Mouse (Mus musculus): Measurements from ENCODE around the gene Casp2. TPM values are rescaled to one million over a fixed set of nuclear protein-coding genes. Genes with fewer than 3 reads are reported as not detected.

Casp2 gene
- polyA plus RNA-seq (2014; fragmentation: Nextera tagmentation; extraction: Ambion mirVana) = 73.6 and 79.4 TPM in 2 replicates

DNA sequence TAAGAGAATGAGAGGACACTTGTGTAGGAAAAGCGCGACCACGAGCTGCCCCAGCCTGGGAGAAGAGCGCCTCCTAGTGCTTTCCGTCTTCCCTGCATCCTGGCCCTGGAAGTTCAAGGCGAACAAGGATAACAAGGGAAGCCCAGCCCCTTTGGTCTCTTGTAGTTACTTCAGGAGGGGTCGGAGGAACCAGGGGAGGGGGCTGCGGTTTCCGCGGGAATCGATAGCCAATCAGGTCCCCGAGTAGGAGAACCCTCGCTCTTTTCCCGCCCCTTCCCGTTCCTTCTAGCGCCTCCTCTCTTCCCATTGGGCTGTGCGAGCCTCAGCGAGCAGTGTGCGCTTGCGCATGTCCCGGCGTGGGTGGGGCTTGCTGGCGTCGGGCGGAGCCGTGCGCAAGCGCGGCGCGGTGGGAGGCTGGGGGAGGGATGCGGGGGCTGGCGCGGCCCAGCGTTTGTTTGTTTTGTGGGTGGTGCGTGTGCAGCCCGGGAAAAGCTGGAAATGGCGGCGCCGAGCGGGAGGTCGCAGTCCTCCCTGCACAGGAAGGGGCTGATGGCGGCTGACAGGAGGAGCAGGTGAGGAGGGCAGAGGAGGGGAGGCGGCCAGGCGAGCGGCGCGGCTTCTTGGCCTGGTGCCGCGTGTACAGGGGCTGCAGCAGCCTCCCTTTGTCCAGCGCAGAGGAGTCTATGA, at the start of gene Casp2:
Casp2 (plus strand) TSS at position 360 of the 687 bp plus-strand sequence.
- DNase-seq (ENCODE audit: low spot score) (peak; percentile 99), ATAC-seq (replicated peaks; ENCODE audit: insufficient number of reproducible peaks, low FRiP score, low TSS enrichment, low read depth) (peak; percentile 100)
- Histone ChIP-seq H3K27ac (replicated peaks; ENCODE audit: low read depth, low read length) (peak within 1 kb of the TSS; percentile 83), H3K36me3 (replicated peaks; ENCODE audit: control insufficient read depth, insufficient read depth, low read depth, low read length) (peaks cover 5% of the 10 kb centered on the region), H3K9me3 (replicated peaks; ENCODE audit: control insufficient read depth, low read length) (no peaks in the 10 kb centered on the region), H3K4me2 (ENCODE audit: low read depth, low read length) (peak within 1 kb of the TSS; percentile 81), H3K4me3 (ENCODE audit: low read depth, low read length) (peak within 1 kb of the TSS; percentile 70), H3K27me3 (ENCODE audit: control insufficient read depth, insufficient read depth, low read length) (no peaks in the 10 kb centered on the region), H3K4me1 (ENCODE audit: control insufficient read depth, insufficient read depth, low read length) (no peaks in the 10 kb centered on the region), H3K9ac (replicated peaks; ENCODE audit: low read length) (peak within 1 kb of the TSS; percentile 94)
- WGBS = under 1% methylated on average over 42 of the region's 51 CpGs

DNA sequence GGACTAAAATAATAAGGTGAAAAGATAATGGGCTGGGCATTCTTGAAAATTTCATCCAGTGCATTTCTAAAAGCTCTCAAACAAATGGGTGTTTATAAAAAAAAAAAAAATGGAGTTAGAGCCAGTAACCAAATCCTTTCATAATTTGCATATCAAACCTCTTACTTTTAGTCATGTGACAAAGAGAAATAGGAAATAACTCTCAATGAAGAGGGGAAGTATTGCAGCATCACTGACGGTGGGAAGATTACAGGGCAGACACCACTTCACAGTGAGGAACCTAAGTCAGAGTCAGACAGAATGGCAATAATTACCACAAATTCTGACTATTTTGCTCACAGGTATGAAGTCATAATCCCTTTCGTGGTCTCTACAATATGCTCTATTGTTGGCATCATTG, 49.8 kb upstream of the Casp2 start, which contains the start of gene Tas2r144:
Tas2r144 (plus strand) TSS at position 301 of the 400 bp plus-strand sequence.
- H3K9ac ChIP-seq (replicated peaks; ENCODE audit: low read length) = no peak within 1 kb of the TSS
- 76% methylated on average over 2 of the region's 2 CpGs for WGBS
- H3K9me3 ChIP-seq (replicated peaks; ENCODE audit: control insufficient read depth, low read length) = no peaks in the 10 kb centered on the region
- ATAC-seq (replicated peaks; ENCODE audit: insufficient number of reproducible peaks, low FRiP score, low TSS enrichment, low read depth) (no peak), DNase-seq (ENCODE audit: low spot score) (no peak)
- no peaks in the 10 kb centered on the region for H3K4me1 ChIP-seq (ENCODE audit: control insufficient read depth, insufficient read depth, low read length)
- no peaks in the 10 kb centered on the region for H3K36me3 ChIP-seq (replicated peaks; ENCODE audit: control insufficient read depth, insufficient read depth, low read depth, low read length)
- no peaks in the 10 kb centered on the region for H3K27me3 ChIP-seq (ENCODE audit: control insufficient read depth, insufficient read depth, low read length)
- H3K4me3 ChIP-seq (ENCODE audit: low read depth, low read length) = no peak within 1 kb of the TSS
- H3K4me2 ChIP-seq (ENCODE audit: low read depth, low read length) = no peak within 1 kb of the TSS
- no peak within 1 kb of the TSS for H3K27ac ChIP-seq (replicated peaks; ENCODE audit: low read depth, low read length)

DNA sequence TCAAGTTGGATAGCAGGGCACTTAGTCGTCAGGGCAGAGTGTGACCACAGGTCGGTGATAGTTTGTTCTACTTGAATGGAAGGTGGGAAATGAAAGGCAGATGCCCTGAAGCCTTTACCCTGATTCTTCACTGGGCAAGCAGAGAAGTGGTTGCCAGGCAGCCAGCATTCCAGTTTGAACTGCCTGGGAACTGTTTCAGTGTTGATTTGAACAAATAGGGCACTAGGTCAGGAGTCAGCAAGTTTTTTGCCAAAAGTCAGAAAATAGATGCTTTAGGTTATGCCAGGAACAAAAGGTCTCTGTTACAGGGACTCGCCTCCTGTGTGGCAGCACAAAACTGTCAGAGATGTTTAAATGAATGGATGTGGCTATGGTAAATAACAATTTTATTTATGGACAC, 42.5 kb upstream of the Casp2 start:
- H3K27me3 ChIP-seq (ENCODE audit: control insufficient read depth, insufficient read depth, low read length) = no peaks in the 10 kb centered on the region
- H3K36me3 ChIP-seq (replicated peaks; ENCODE audit: control insufficient read depth, insufficient read depth, low read depth, low read length) = no peaks in the 10 kb centered on the region
- H3K4me3 ChIP-seq (ENCODE audit: low read depth, low read length) = no peak overlapping the region
- no peak overlapping the region for H3K9ac ChIP-seq (replicated peaks; ENCODE audit: low read length)
- H3K4me1 ChIP-seq (ENCODE audit: control insufficient read depth, insufficient read depth, low read length) = no peaks in the 10 kb centered on the region
- WGBS = 30% methylated on average over 3 of the region's 3 CpGs
- H3K9me3 ChIP-seq (replicated peaks; ENCODE audit: control insufficient read depth, low read length) = no peaks in the 10 kb centered on the region
- DNase-seq (ENCODE audit: low spot score) (no peak), ATAC-seq (replicated peaks; ENCODE audit: insufficient number of reproducible peaks, low FRiP score, low TSS enrichment, low read depth) (no peak)
- H3K4me2 ChIP-seq (ENCODE audit: low read depth, low read length) = no peak overlapping the region
- H3K27ac ChIP-seq (replicated peaks; ENCODE audit: low read depth, low read length) = no peak overlapping the region

DNA sequence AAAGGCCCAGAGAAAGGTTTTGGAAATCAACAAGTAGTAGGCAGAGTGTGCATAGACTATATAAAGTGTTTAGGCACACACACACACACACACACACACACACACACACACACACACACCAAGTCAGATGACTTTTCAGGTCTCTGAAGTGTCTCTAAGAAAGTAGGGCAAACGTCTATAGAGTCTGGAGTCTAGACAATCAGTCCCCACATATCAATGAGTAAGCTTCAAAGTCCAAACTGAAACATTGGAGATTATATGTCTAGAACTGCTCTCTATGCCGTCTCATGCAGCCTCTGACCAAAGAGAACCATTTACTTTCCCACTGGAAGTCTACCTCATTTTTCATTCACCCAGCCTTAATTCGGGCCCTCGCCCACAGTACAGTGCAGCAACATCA, 39.7 kb upstream of the Casp2 start:
- no peaks in the 10 kb centered on the region for H3K36me3 ChIP-seq (replicated peaks; ENCODE audit: control insufficient read depth, insufficient read depth, low read depth, low read length)

DNA sequence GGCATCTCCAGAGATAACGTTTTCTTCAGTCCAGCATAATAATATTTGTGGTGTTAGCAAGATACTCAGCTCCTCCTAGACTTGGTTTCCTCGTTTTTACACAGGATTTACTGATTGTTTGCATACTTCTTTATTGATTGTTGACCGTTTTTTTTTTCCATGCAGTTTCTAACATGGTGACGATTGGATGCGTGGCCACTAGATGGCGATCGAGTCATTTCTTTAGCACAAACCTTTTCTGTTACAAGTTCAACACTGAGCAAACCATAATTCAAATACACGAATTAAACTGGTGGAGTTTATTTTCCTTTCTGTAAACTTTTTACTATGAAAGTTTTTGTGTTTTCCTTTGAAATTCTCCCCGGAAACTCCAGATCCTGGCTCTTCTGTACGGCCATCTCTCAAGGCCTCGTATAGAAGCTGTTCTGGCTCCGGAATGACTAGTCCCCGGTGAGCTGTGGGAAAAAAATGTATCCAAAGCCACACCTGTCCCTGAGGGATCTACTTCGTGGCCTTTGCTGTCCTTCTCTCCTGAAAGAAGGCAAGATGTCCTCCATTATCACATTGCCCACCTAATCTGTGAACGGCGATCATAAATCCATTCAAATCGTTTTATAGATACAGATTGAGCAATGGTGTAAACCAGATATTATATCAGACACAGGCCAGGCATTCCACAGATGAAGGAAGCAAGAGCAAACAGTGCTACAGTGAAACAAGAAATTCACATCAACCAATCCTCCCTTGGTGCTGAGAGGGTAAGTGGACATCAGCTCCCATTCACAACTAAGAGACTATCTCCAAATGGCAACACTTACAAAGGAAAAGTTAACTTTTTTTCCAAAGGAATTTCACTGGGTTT, 37.3 kb upstream of the Casp2 start:
- Histone ChIP-seq H3K27me3 (ENCODE audit: control insufficient read depth, insufficient read depth, low read length) (no peaks in the 10 kb centered on the region), H3K9me3 (replicated peaks; ENCODE audit: control insufficient read depth, low read length) (no peaks in the 10 kb centered on the region), H3K36me3 (replicated peaks; ENCODE audit: control insufficient read depth, insufficient read depth, low read depth, low read length) (no peaks in the 10 kb centered on the region), H3K4me2 (ENCODE audit: low read depth, low read length) (no peak overlapping the region), H3K4me3 (ENCODE audit: low read depth, low read length) (no peak overlapping the region), H3K27ac (replicated peaks; ENCODE audit: low read depth, low read length) (no peak overlapping the region), H3K9ac (replicated peaks; ENCODE audit: low read length) (no peak overlapping the region), H3K4me1 (ENCODE audit: control insufficient read depth, insufficient read depth, low read length) (no peaks in the 10 kb centered on the region)
- 35% methylated on average over 17 of the region's 17 CpGs for WGBS
- DNase-seq (ENCODE audit: low spot score) (peak; percentile 82), ATAC-seq (replicated peaks; ENCODE audit: insufficient number of reproducible peaks, low FRiP score, low TSS enrichment, low read depth) (no peak)

More for the DNA sequence above, 39.7 kb upstream of the Casp2 start:
- Histone ChIP-seq H3K27me3 (ENCODE audit: control insufficient read depth, insufficient read depth, low read length) (no peaks in the 10 kb centered on the region), H3K9me3 (replicated peaks; ENCODE audit: control insufficient read depth, low read length) (no peaks in the 10 kb centered on the region), H3K27ac (replicated peaks; ENCODE audit: low read depth, low read length) (no peak overlapping the region), H3K4me3 (ENCODE audit: low read depth, low read length) (no peak overlapping the region), H3K4me1 (ENCODE audit: control insufficient read depth, insufficient read depth, low read length) (no peaks in the 10 kb centered on the region), H3K9ac (replicated peaks; ENCODE audit: low read length) (no peak overlapping the region), H3K4me2 (ENCODE audit: low read depth, low read length) (no peak overlapping the region)
- ATAC-seq (replicated peaks; ENCODE audit: insufficient number of reproducible peaks, low FRiP score, low TSS enrichment, low read depth) = no peak
- DNase-seq (ENCODE audit: low spot score) = no peak
- WGBS = 77% methylated on average over 4 of the region's 4 CpGs

DNA sequence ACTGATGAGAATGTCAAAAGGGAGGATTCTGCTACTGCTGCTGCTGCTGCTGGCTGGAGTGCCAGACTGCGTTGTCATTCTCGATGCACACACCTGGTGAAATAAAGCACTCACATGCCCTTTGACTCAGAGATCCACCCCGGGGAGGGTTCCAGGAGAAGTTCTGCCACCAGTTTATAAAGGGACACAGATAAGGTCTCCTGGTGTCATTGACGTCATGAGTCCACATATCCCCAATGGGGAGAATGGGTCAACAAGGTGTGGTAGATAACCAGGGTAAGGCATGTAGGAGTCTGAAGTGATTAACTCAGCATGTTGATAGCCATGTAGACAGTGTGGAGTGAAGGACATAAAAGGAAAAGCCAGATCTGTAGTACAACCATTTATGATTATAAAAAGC, 35.2 kb upstream of the Casp2 start:
- no peaks in the 10 kb centered on the region for H3K4me1 ChIP-seq (ENCODE audit: control insufficient read depth, insufficient read depth, low read length)

DNA sequence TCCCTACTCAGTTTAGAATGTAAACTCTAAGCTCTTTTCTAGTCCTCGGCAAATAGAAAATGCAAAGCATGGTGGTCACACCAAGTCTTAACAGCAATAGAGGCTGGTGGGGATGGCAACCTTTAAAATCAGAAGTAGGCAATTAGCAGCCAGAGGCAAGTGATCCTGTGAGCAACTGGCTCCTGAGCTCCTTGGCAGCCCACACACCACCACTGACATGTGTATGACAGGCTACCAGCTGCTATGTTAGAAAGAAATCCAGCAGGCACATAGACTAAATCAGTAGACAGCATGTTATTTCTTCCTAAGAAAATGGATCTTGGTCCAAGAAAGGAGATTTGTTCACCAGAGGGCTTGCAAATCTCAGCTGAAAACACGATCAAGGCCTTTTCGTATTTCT, 33.6 kb upstream of the Casp2 start:
- ATAC-seq (replicated peaks; ENCODE audit: insufficient number of reproducible peaks, low FRiP score, low TSS enrichment, low read depth) = no peak
- H3K4me2 ChIP-seq (ENCODE audit: low read depth, low read length) = no peak overlapping the region
- H3K27me3 ChIP-seq (ENCODE audit: control insufficient read depth, insufficient read depth, low read length) = no peaks in the 10 kb centered on the region
- H3K4me3 ChIP-seq (ENCODE audit: low read depth, low read length) = no peak overlapping the region
- H3K4me1 ChIP-seq (ENCODE audit: control insufficient read depth, insufficient read depth, low read length) = no peaks in the 10 kb centered on the region
- 91% methylated on average over 3 of the region's 3 CpGs for WGBS
- H3K9me3 ChIP-seq (replicated peaks; ENCODE audit: control insufficient read depth, low read length) = no peaks in the 10 kb centered on the region
- no peak for DNase-seq (ENCODE audit: low spot score)
- H3K27ac ChIP-seq (replicated peaks; ENCODE audit: low read depth, low read length) = no peak overlapping the region
- no peaks in the 10 kb centered on the region for H3K36me3 ChIP-seq (replicated peaks; ENCODE audit: control insufficient read depth, insufficient read depth, low read depth, low read length)
- no peak overlapping the region for H3K9ac ChIP-seq (replicated peaks; ENCODE audit: low read length)

More for the DNA sequence above, 35.2 kb upstream of the Casp2 start:
- Histone ChIP-seq H3K36me3 (replicated peaks; ENCODE audit: control insufficient read depth, insufficient read depth, low read depth, low read length) (no peaks in the 10 kb centered on the region), H3K4me2 (ENCODE audit: low read depth, low read length) (no peak overlapping the region), H3K4me3 (ENCODE audit: low read depth, low read length) (no peak overlapping the region), H3K9ac (replicated peaks; ENCODE audit: low read length) (no peak overlapping the region), H3K27ac (replicated peaks; ENCODE audit: low read depth, low read length) (no peak overlapping the region), H3K9me3 (replicated peaks; ENCODE audit: control insufficient read depth, low read length) (no peaks in the 10 kb centered on the region), H3K27me3 (ENCODE audit: control insufficient read depth, insufficient read depth, low read length) (no peaks in the 10 kb centered on the region)
- DNase-seq (ENCODE audit: low spot score) (no peak), ATAC-seq (replicated peaks; ENCODE audit: insufficient number of reproducible peaks, low FRiP score, low TSS enrichment, low read depth) (no peak)
- 80% methylated on average over 4 of the region's 4 CpGs for WGBS

DNA sequence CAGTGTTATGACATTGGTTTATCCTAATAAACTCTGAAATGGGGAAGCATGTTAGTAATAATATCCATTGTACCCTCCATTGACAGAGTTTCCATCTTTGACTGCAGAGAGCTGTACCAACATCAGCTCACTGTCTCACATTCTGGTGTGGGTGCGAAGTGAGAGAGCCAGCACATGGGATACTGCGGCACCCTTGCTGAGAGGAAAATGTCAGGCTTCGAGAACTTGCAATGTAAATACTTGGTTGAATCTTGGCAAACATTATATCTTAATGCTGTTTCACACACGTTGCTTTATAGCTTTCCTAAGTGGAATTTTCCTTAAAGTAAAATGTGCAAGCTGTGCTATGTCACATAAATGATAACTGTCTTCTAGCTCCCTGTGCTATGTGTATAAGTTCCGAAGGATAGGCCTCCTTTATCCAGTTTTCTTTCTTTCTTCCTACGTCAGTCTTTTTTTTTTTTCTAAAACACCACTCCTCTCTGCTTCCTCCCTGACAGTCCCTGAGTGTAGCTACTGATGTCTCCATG, 27.4 kb upstream of the Casp2 start:
- WGBS = 74% methylated on average over 6 of the region's 6 CpGs
- no peak for ATAC-seq (replicated peaks; ENCODE audit: insufficient number of reproducible peaks, low FRiP score, low TSS enrichment, low read depth)
- no peak overlapping the region for H3K27ac ChIP-seq (replicated peaks; ENCODE audit: low read depth, low read length)
- no peaks in the 10 kb centered on the region for H3K4me1 ChIP-seq (ENCODE audit: control insufficient read depth, insufficient read depth, low read length)
- H3K36me3 ChIP-seq (replicated peaks; ENCODE audit: control insufficient read depth, insufficient read depth, low read depth, low read length) = no peaks in the 10 kb centered on the region
- no peaks in the 10 kb centered on the region for H3K27me3 ChIP-seq (ENCODE audit: control insufficient read depth, insufficient read depth, low read length)
- H3K9ac ChIP-seq (replicated peaks; ENCODE audit: low read length) = no peak overlapping the region
- no peak for DNase-seq (ENCODE audit: low spot score)
- H3K4me2 ChIP-seq (ENCODE audit: low read depth, low read length) = no peak overlapping the region
- H3K9me3 ChIP-seq (replicated peaks; ENCODE audit: control insufficient read depth, low read length) = no peaks in the 10 kb centered on the region
- no peak overlapping the region for H3K4me3 ChIP-seq (ENCODE audit: low read depth, low read length)

All from embryonic facial prominence, embryonic 11.5 days (tissue).